Mouse (Mus musculus) C2C12 (cell line): ENCODE measurements at regions not wholly inside any gene's neighbourhood (a gene's known extent, or its start where the extent isn't known, plus 50 kb on each side); places are given as distances from the start of the nearest gene placed in this dataset.

Experiments
- H3K27me3 ChIP-seq: one replicate; pipeline ENCODE4 v1.6.1; 2011; ENCODE audit not compliant: control insufficient read depth, insufficient read depth, insufficient read length
- H3K36me3 ChIP-seq: one replicate; pipeline ENCODE4 v1.6.1; 2011; ENCODE audit not compliant: control insufficient read depth, insufficient read depth
- H3K4me3 ChIP-seq: one replicate; pipeline ENCODE4 v1.5.1; 2011; ENCODE audit warnings: mild to moderate bottlenecking, control low read depth; ENCODE audit not compliant: poor library complexity, insufficient read depth, severe bottlenecking
- H3K79me2 ChIP-seq: one replicate; pipeline ENCODE4 v1.6.1; 2011; ENCODE audit not compliant: control insufficient read depth, insufficient read depth
- H3K79me3 ChIP-seq: one replicate; pipeline ENCODE4 v1.6.1; 2011; ENCODE audit warnings: low read depth, control low read depth
- H3ac ChIP-seq: one replicate; pipeline ENCODE3; 2011; ENCODE audit warnings: low read depth; ENCODE audit not compliant: control insufficient read depth, insufficient read length
- CEBPB ChIP-seq: IDR thresholded peaks from one replicate; pipeline ENCODE4 v1.6.1; 2011; ENCODE audit warnings: low read depth, mild to moderate bottlenecking, control low read depth, moderate library complexity
- CTCF ChIP-seq: IDR thresholded peaks from one replicate; pipeline ENCODE4 v1.5.1; 2011; ENCODE audit not compliant: control insufficient read depth, insufficient read depth, insufficient read length
- FOSL1 ChIP-seq: IDR thresholded peaks from one replicate; pipeline ENCODE4 v1.8.0; 2011; ENCODE audit warnings: mild to moderate bottlenecking, low read length; ENCODE audit not compliant: poor library complexity, insufficient read depth, severe bottlenecking
- MAX ChIP-seq: IDR thresholded peaks from one replicate; pipeline ENCODE4 v1.6.1; 2011; ENCODE audit warnings: mild to moderate bottlenecking, control low read depth
- MYOD1 ChIP-seq: IDR thresholded peaks from one replicate; pipeline ENCODE4 v1.6.1; 2011; ENCODE audit warnings: low read depth; ENCODE audit not compliant: control insufficient read depth, insufficient read length
- MYOG ChIP-seq: IDR thresholded peaks from one replicate; pipeline ENCODE4 v1.6.1; 2011; ENCODE audit not compliant: control insufficient read depth, insufficient read length; ENCODE audit errors: extremely low read depth
- USF1 ChIP-seq: IDR thresholded peaks from one replicate; pipeline ENCODE4 v1.6.1; 2011; ENCODE audit warnings: low read depth, mild to moderate bottlenecking, control low read depth, moderate library complexity

GRCm38 (mm10) chr16:74796303-74796653 is 384.7 kb upstream of the Robo2 start:
- H3ac ChIP-seq, result no peak overlapping the region
- H3K79me2 ChIP-seq, result no peaks in the 10 kb centered on the region
- no peaks in the 10 kb centered on the region for H3K36me3 ChIP-seq
- no peaks in the 10 kb centered on the region for H3K27me3 ChIP-seq
- no peaks in the 10 kb centered on the region for H3K79me3 ChIP-seq
- TF ChIP-seq CTCF (no peak), FOSL1 (no peak), MYOD1 (no peak), USF1 (no peak), MAX (no peak), MYOG (no peak), CEBPB (no peak)
- H3K4me3 ChIP-seq, result no peak overlapping the region

GRCm38 (mm10) chr16:74795360-74796302 is 384.0 kb upstream of the Robo2 start:
- no peaks in the 10 kb centered on the region for H3K79me2 ChIP-seq
- no peaks in the 10 kb centered on the region for H3K36me3 ChIP-seq
- TF ChIP-seq USF1 (no peak), CTCF (no peak), MYOD1 (no peak), MYOG (no peak), FOSL1 (no peak), CEBPB (no peak), MAX (no peak)
- no peaks in the 10 kb centered on the region for H3K79me3 ChIP-seq
- no peaks in the 10 kb centered on the region for H3K27me3 ChIP-seq
- no peak overlapping the region for H3K4me3 ChIP-seq
- no peak overlapping the region for H3ac ChIP-seq

- Histone ChIP-seq H3K79me3 (no peaks in the 10 kb centered on the region), H3K79me2 (no peaks in the 10 kb centered on the region), H3ac (no peak overlapping the region), H3K27me3 (no peaks in the 10 kb centered on the region), H3K36me3 (no peaks in the 10 kb centered on the region), H3K4me3 (no peak overlapping the region)
- no peak for TF ChIP-seq USF1
- TF ChIP-seq MYOD1, result no peak
- TF ChIP-seq FOSL1, result no peak
- TF ChIP-seq CEBPB, result no peak
- TF ChIP-seq MYOG, result no peak
- no peak for TF ChIP-seq CTCF
- TF ChIP-seq MAX, result no peak
Observed at GRCm38 (mm10) chr16:74785365-74786119, 373.9 kb upstream of the Robo2 start.

GRCm38 (mm10) chr16:74780388-74780787 is 368.8 kb upstream of the Robo2 start:
- no peaks in the 10 kb centered on the region for H3K79me3 ChIP-seq
- no peaks in the 10 kb centered on the region for H3K27me3 ChIP-seq
- TF ChIP-seq MAX (no peak), CTCF (no peak), MYOD1 (no peak), FOSL1 (no peak), CEBPB (no peak), USF1 (no peak), MYOG (no peak)
- no peak overlapping the region for H3K4me3 ChIP-seq
- H3ac ChIP-seq, result no peak overlapping the region
- H3K36me3 ChIP-seq, result no peaks in the 10 kb centered on the region
- H3K79me2 ChIP-seq, result no peaks in the 10 kb centered on the region

- TF ChIP-seq MAX (no peak), FOSL1 (no peak), MYOG (no peak), CEBPB (no peak), USF1 (no peak), MYOD1 (no peak), CTCF (no peak)
- Histone ChIP-seq H3K79me2 (no peaks in the 10 kb centered on the region), H3K79me3 (no peaks in the 10 kb centered on the region), H3K36me3 (no peaks in the 10 kb centered on the region), H3K4me3 (no peak overlapping the region), H3K27me3 (no peaks in the 10 kb centered on the region), H3ac (no peak overlapping the region)
Observed at GRCm38 (mm10) chr16:74768264-74768663, 356.6 kb upstream of the Robo2 start.
